Mouse (Mus musculus) spleen, adult 2 months (tissue): ENCODE results near the gene Fhit.

ENCODE experiments used
- CTCF ChIP-seq: fragments of 200-500 bp; IDR thresholded peaks from 2 replicates; pipeline ENCODE4 v1.5.1; 2011; ENCODE audit warnings: mild to moderate bottlenecking, inconsistent platforms; ENCODE audit not compliant: insufficient read depth, insufficient read length, insufficient replicate concordance; ENCODE audit errors: extremely low read depth
- POLR2A ChIP-seq: fragments of 200-500 bp; IDR thresholded peaks from 2 replicates; pipeline ENCODE4 v1.6.1; 2011; ENCODE audit warnings: low read depth, low read length, inconsistent platforms

DNA sequence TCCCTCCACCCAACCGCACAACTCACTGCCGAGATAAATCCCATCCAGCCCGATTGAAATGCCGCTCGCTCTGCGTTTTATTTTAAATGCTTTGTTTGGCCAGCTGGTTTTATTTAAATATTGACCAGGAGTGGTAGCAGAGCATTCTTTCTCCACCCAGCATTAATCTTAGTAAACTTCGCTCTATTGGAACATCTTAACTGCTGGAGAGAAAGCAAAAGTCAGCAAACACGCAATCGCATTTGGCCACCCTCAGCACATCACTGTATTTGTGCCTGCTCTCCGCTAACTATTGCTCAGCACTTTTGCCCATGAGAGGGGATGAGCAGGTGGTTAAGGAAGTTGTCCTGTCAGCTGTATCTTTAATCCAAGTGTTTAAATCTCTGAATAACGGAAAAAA, 36.7 kb downstream of the Fhit start:
- TF ChIP-seq CTCF, result no peak
- no peak for TF ChIP-seq POLR2A
